Mouse (Mus musculus) kidney, postnatal 0 days (tissue): ENCODE measurements at regions not wholly inside any gene's neighbourhood (a gene's known extent, or its start where the extent isn't known, plus 50 kb on each side); places are given as distances from the start of the nearest gene placed in this dataset.

Experiments used
- ATAC-seq: fragments of 200-750 bp; cut with Nextera tagmentation; replicated peaks from 2 replicates; pipeline ENCODE4 v1.8.0; 2017; ENCODE audit warnings: low read depth, moderate number of reproducible peaks, moderate TSS enrichment, moderate library complexity; ENCODE audit not compliant: low FRiP score
- DNase-seq: peaks from one replicate; pipeline ENCODE4 v3.0.0-alpha.2; 2016; ENCODE audit warnings: low spot score
- H3K27ac ChIP-seq: fragments of 300-500 bp; sonication (generic); 2 replicates; pipeline ENCODE4 v1.5.1; 2014; ENCODE audit warnings: mild to moderate bottlenecking
- H3K27me3 ChIP-seq: fragments of 300-500 bp; sonication (generic); 2 replicates; pipeline ENCODE4 v1.6.1; 2014; ENCODE audit warnings: low read length, mixed read lengths; ENCODE audit not compliant: insufficient read depth
- H3K36me3 ChIP-seq: fragments of 300-500 bp; sonication (generic); 2 replicates; pipeline ENCODE4 v1.6.1; 2014; ENCODE audit warnings: low read length, mixed read lengths; ENCODE audit not compliant: insufficient read depth
- H3K4me1 ChIP-seq: fragments of 300-500 bp; sonication (generic); replicated peaks from 2 replicates; pipeline ENCODE4 v1.6.1; 2014; ENCODE audit warnings: antibody characterized with exemption, low read length, mixed read lengths; ENCODE audit not compliant: insufficient read depth
- H3K4me2 ChIP-seq: fragments of 300-500 bp; sonication (generic); 2 replicates; pipeline ENCODE4 v1.6.1; 2014; ENCODE audit warnings: mild to moderate bottlenecking, low read length, moderate library complexity, mixed read lengths
- H3K4me3 ChIP-seq: fragments of 300-500 bp; sonication (generic); replicated peaks from 2 replicates; pipeline ENCODE4 v1.5.1; 2014; ENCODE audit warnings: low read depth, low read length
- H3K9ac ChIP-seq: fragments of 300-500 bp; sonication (generic); 2 replicates; pipeline ENCODE4 v1.6.1; 2014; ENCODE audit warnings: low read depth, low read length
- H3K9me3 ChIP-seq: fragments of 300-500 bp; sonication (generic); replicated peaks from 2 replicates; pipeline ENCODE4 v1.6.1; 2016; ENCODE audit warnings: low read length, inconsistent platforms, mixed read lengths
- CTCF ChIP-seq: IDR thresholded peaks from 2 replicates; pipeline ENCODE4 v1.5.1; 2016; ENCODE audit warnings: antibody characterized with exemption, low read depth, mild to moderate bottlenecking, moderate library complexity
- WGBS: fragments of 180-500 bp; shearing (Covaris S2); extraction: QIAGEN DNeasy Blood & Tissue Kit; methylation state at CpG from one replicate; pipeline ENCODE4 v1.1.7; 2014; 5-methylcytosine and 5-hydroxymethylcytosine counted together

- Histone ChIP-seq H3K27me3 (0 out of 2 replicates have a peak, but pooled peaks cover 3% of the 10 kb centered on the region), H3K4me2 (no peak overlapping the region), H3K4me1 (0 out of 2 replicates have a peak, but pooled peaks cover 3% of the 10 kb centered on the region), H3K9ac (no peak overlapping the region), H3K27ac (no peak overlapping the region), H3K4me3 (no peak overlapping the region), H3K9me3 (no peaks in the 10 kb centered on the region), H3K36me3 (no peaks in the 10 kb centered on the region)
- DNase-seq (no peak), ATAC-seq (no peak)
- 41% methylated on average over 5 of the region's 5 CpGs for WGBS
- TF ChIP-seq CTCF: no peak
Observed at GRCm38 (mm10) chr5:111881517-111881916, 147.8 kb downstream of the Gm26897 start.

DNA sequence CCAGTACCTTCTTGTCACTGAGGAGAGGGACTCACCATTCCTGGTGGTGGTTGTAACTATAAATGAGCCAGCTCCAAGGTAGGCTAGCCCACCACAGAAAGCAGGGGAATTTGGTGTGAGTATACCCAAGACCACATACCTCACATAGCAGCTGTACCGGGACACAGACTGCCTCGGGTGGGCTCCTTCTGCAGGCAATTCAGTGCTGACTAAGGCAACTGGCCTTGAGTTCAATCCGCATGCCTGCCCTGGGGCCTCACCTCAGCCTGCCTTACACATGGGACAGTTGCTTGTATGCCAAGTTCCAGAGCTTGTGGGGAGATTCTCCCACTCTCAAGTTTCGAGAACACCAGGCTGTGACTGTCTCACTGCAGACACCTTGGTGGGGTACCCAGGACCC lies 153.6 kb downstream of the Gm26897 start:
- Histone ChIP-seq H3K27me3 (0 out of 2 replicates have a peak, but pooled peaks cover 3% of the 10 kb centered on the region), H3K9ac (no peak overlapping the region), H3K27ac (no peak overlapping the region), H3K4me2 (no peak overlapping the region), H3K4me1 (0 out of 2 replicates have a peak, but pooled peaks cover 4% of the 10 kb centered on the region), H3K36me3 (no peaks in the 10 kb centered on the region), H3K9me3 (no peaks in the 10 kb centered on the region), H3K4me3 (no peak overlapping the region)
- ATAC-seq (no peak), DNase-seq (no peak)
- WGBS: 66% methylated on average over 4 of the region's 4 CpGs
- no peak for TF ChIP-seq CTCF

GRCm38 (mm10) chr5:111890800-111891199 lies 157.1 kb downstream of the Gm26897 start:
- Histone ChIP-seq H3K27ac (peak overlapping the region; percentile 57; the same call in 1 of the 2 replicates), H3K4me2 (no peak overlapping the region), H3K9me3 (no peaks in the 10 kb centered on the region), H3K4me3 (no peak overlapping the region), H3K9ac (no peak overlapping the region), H3K4me1 (peaks cover 21% of the 10 kb centered on the region; the same call in 1 of the 2 replicates), H3K27me3 (peaks cover 11% of the 10 kb centered on the region; the same call in 1 of the 2 replicates), H3K36me3 (no peaks in the 10 kb centered on the region)
- ATAC-seq (no peak), DNase-seq (peak; percentile 91)
- 37% methylated on average over 7 of the region's 7 CpGs for WGBS
- no peak for TF ChIP-seq CTCF

- Histone ChIP-seq H3K4me2 (no peak overlapping the region), H3K36me3 (no peaks in the 10 kb centered on the region), H3K9me3 (no peaks in the 10 kb centered on the region), H3K4me3 (no peak overlapping the region), H3K27me3 (peaks cover 13% of the 10 kb centered on the region; the same call in 1 of the 2 replicates), H3K9ac (no peak overlapping the region), H3K27ac (peak overlapping the region; percentile 57; the same call in 1 of the 2 replicates), H3K4me1 (peaks cover 21% of the 10 kb centered on the region; the same call in 1 of the 2 replicates)
- peak; percentile 44 for DNase-seq
- no peak for ATAC-seq
- 62% methylated on average over 8 of the region's 8 CpGs for WGBS
- TF ChIP-seq CTCF: no peak
Observed at GRCm38 (mm10) chr5:111891261-111891693, 157.6 kb downstream of the Gm26897 start.

DNA sequence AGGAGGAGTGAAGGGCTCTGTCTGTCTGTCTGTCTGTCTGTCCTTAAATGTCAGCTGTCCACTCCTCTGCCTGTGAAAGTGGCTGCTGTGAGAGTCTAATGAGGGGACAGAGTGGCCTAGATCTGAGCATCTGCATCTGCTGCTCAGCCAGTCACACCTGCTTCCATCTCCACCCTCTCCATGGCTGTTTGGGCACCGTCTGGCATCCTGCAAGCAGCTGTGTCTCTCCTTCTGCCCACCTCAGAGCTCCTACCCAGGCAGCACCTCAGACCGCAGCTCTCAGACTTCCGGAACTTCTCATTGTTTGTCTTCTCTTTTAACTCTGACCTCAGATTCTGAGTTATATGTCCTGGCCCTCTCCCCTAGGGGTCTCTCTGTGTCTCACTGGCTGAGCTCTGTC lies 159.2 kb downstream of the Gm26897 start:
- WGBS: 34% methylated on average over 3 of the region's 3 CpGs
- no peaks in the 10 kb centered on the region for H3K9me3 ChIP-seq
- no peak overlapping the region for H3K4me3 ChIP-seq
- no peak overlapping the region for H3K9ac ChIP-seq
- peaks cover 21% of the 10 kb centered on the region; the same call in 1 of the 2 replicates for H3K4me1 ChIP-seq
- TF ChIP-seq CTCF: no peak
- H3K4me2 ChIP-seq: no peak overlapping the region
- H3K27me3 ChIP-seq: peaks cover 19% of the 10 kb centered on the region; the same call in 1 of the 2 replicates
- ATAC-seq: no peak
- DNase-seq: no peak
- no peaks in the 10 kb centered on the region for H3K36me3 ChIP-seq
- no peak overlapping the region for H3K27ac ChIP-seq

DNA sequence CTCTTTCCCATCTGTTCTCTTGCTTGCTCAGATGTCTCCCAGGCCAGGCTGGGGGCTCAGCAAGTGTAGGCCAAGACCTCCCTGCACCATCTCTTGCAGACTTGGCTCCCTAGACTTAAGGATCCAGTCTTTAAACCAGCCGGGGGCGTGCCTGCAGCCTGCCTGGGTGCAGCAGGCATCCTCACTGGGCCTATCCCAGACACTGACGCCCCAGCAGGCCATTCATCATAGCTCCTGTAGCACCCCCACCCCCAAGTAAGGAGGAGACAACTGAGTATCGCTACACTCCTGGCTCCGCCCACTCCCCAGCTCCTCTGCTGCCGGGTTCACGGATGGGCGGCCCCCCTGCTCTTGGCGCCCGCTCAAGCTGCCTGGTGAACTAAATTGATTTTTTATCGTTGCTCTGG lies 160.2 kb downstream of the Gm26897 start:
- peaks cover 19% of the 10 kb centered on the region; the same call in 1 of the 2 replicates for H3K27me3 ChIP-seq
- H3K4me3 ChIP-seq: 0 out of 2 replicates have a peak overlapping the region, but pooled peaks have one; percentile 9
- DNase-seq (peak; percentile 94), ATAC-seq (peak; percentile 56; the same call in 1 of the 2 replicates)
- peak overlapping the region; percentile 46 for H3K4me2 ChIP-seq
- peaks cover 21% of the 10 kb centered on the region; the same call in 1 of the 2 replicates for H3K4me1 ChIP-seq
- H3K27ac ChIP-seq: no peak overlapping the region
- WGBS: 1% methylated on average over 11 of the region's 11 CpGs
- H3K9me3 ChIP-seq: no peaks in the 10 kb centered on the region
- 0 out of 2 replicates have a peak overlapping the region, but pooled peaks have one; percentile 4 for H3K9ac ChIP-seq
- TF ChIP-seq CTCF: no peak
- no peaks in the 10 kb centered on the region for H3K36me3 ChIP-seq
